Mouse (Mus musculus): ENCODE measurements around the gene Fam69a. TPM values are rescaled to one million over a fixed set of nuclear protein-coding genes. Genes with fewer than 3 reads are reported as not detected.

The Fam69a gene
- total RNA-seq, 2 experiments from 2014 or later = 30.2 to 36.7 TPM

DNA sequence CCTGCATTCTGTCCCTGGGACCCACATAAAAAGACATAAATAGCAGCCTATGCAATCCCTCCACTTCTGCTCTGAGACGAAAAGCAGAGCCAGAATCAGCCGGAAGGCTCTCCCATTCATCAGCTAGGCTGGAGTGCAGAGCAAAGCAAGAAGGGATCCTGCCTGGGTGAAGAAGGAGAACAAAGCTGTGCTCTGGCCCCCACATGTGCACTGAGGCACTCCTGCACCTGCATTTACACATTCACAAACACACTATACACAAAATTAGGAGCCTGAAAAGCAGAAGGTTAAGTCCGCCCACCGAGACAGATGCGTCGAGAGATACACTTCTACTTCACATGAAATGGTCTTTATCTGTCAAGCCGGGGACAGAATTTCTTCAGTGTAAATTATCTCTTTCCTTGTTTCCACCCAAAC is 113.0 kb downstream of the Fam69a start:
- intact Hi-C loops (cut with DNase I; ENCODE audit: low total_unique reads) = no loop called here
- no peak for DNase-seq

DNA sequence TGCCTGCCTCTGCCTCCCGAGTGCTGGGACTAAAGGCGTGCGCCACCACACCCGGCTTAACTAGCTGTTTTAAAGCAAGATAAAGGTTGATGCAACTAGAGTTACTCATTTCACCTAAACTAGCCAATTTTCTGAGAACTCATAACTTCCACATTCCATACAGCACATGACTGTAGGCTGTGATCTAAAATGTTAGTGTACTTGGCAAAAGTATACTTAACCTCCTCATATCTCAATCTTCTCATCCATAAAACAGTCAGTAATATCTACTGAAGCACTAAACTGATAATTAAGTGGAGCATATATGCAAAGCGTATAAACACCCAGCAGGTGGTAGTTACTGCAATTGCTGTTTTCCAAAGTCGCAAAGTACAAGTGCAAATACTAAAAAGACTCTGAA is 113.6 kb downstream of the Fam69a start:
- intact Hi-C loops (cut with DNase I; ENCODE audit: low total_unique reads) = no loop called here
- DNase-seq = no peak

DNA sequence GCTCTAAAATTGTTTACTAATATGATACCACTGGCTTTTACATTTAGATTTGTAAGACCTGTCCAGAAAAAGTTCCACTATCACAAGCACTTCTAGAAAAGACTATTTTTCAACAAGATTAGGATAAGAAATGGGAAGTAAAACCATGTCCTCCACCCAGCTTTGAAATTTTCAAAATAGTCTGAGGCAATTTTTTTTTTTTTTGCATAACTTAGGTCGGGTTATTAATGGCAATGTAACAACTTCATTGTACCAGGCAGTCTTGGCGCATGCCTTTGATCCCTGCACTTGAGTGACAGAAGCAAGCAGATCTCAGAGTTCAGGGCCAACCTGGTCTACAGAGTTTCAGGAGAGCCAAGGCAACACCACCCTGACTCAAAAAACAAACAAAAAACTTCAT is 117.2 kb downstream of the Fam69a start:
- no peak for DNase-seq
- intact Hi-C loops (cut with DNase I; ENCODE audit: low total_unique reads) = no loop called here

DNA sequence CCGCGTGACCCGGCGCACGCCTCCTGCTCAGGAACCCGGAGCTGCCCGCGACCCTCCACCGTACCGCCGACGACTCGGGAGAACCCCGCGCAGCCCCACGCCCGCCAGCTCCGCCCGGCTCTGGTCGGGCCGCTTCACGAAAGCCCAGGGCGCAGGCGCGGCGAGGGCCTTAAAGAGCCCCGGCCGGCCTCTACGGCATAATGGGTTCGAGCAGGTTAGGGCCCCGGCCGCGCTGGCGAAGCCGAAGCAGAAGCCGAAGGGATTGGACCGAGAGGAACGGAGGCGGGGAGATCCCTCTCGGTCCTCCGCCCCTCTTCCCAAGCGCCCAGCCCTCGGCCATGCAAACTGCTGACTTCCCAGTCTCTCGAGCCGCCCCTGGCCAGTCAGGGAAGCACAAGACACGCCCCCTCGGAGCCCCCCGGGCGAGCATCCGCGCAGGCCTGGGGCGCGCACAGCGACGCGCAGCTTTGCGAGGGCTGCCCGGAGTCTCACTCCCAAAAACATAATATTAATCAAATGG is 117.9 kb downstream of the Fam69a start:
- DNase-seq = peak; percentile 92
- intact Hi-C loops (cut with DNase I; ENCODE audit: low total_unique reads) = no loop called here

DNA sequence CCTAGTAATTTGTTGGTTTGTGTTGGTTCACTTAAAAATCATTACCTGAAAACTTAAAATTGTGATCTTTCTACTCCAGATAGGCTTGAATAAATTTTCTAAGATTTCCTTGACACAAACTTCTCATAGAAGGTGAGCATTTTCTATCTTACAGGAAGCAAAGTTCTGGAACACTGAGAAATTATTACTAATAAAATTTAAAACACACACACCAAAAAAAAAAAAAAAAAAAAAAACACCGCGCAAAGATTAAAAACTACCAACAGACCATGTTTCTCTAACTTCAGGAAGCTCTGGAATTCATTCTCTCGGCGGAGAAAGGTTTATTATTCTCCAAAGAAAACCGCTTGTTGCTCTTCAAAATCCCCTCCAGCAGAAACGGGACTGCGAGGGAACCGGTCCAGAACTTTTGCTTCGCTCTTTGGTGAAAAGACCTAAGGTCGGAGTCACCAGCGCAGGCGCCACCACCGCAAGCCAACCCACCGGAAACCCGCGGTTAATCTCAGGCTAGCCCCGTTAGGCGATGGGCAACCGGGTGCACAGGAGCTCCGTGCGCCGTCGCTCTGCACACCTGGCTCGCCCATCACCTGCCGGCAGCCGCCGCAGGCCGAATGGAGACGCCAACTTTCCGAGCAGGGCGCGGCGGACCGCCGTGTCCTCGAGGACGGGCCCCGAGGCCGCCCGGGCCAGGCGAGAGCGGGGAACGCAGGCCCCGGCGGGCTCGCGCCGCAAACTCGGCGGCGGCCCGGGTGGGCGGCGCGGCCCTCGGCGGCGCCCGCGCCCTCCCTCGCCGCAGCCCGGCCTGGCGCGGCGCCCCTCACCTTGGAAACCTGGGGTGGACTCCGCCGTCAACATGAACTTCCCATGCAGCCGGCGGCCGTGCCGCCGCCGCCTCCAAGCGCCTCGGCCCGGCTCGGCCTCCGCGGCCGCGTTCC is 118.6 kb downstream of the Fam69a start:
- peak; percentile 58 for DNase-seq
- intact Hi-C loops (cut with DNase I; ENCODE audit: low total_unique reads) = no loop called here

DNA sequence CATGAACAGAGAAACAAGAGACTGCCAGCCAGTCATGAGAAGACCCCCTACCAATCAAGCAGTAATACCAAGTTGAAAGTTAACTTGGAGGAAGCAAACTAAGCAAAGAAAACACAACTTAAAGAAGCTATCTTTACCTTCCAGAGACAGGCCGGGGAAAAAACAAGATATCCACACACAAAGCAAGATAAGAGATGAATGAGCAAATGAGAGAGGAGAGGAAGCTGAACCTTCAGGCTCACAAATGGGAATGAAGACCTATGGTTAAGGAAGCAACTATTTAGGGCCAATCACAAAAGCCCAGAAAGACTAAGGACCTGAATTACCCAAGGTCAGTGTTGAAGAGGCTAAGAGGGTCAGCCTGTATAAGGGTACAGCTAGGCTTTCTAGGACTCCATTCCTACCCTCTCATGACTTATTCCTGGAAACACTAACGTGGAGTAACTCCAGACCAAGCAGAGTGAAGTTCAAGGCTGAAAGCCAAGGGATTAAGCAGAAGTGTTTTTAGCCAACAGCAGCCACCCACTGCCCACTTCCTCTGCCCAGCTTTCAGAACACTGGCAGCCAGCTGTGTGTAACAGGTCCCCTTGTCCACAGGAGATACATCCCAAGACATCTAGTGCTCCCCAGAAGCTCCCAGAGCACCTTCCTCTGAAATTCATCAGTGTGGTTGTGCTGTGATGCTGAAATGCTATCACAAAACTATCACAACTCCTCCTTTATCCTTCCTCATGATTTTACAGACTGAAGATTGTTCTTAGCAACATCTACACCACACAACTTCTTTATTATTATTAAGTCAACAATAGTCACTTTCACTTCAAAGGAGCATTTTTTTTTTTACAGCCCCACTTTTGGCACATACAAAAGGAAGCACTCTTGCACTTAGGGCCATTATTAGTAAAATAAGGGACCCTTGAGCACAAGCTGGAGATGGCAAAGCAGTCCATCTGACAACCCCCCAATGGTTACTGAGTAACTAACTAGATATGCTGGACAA is 120.5 kb downstream of the Fam69a start:
- peak; percentile 15 for DNase-seq
- intact Hi-C loops (cut with DNase I; ENCODE audit: low total_unique reads) = no loop called here

DNA sequence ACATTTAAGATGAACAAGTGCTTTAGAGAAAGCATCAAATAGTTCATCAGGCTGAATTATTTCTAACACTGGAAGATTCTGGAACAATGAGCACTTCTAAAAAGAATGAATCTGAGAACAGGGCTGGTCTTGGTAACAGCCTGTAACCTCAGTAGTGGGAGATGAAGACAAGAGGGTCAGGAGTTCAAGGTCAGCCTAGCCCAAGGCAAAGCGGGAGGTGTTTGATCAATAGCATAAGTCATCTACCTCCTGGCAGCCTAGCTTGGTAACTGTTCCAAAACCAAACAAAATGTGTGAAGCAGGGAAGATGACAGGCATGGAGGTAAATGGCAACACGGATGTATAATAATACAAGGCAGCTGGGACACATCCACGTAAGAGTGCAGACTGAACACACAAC is 122.9 kb downstream of the Fam69a start:
- intact Hi-C loops (cut with DNase I; ENCODE audit: low total_unique reads) = no loop called here

DNA sequence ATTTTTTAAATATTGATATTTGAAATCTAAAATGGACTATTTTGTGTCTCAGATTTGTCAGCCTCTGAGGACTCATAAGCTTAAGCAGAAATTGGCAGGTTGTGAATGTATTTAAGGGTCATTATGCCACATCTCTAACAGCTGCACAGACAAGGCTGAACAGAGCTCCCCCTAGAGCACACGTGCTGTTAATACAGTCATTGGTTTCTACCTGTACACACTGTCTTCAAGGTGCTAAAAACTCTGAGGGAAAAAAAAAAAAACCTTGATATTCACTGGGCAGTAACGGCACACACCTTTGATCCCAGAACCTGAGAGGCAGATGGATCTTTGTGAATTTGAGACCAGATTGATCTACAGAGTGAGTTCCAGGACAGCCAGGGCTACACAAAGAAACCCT is 127.9 kb downstream of the Fam69a start:
- intact Hi-C loops (cut with DNase I; ENCODE audit: low total_unique reads) = no loop called here
- no peak for DNase-seq

More for the DNA sequence above, 122.9 kb downstream of the Fam69a start:
- DNase-seq = no peak

Other genes with a start within 250 kb of the Fam69a start
- gene Ube2d2b, start 157.0 kb downstream of the Fam69a start, total RNA-seq (2021) = not detected
- gene Evi5, start 112.0 kb downstream of the Fam69a start, total RNA-seq (2021) = 10 to 100 TPM; 16.6 to 17.4 TPM
- gene Rpl5, start 86.6 kb downstream of the Fam69a start, total RNA-seq (2021) = 10 to 100 TPM; 36.7 to 45.6 TPM
- gene Mtf2, start 78.6 kb upstream of the Fam69a start, total RNA-seq (2021) = 10 to 100 TPM; 13.7 to 13.9 TPM
- gene Tmed5, start 145.5 kb upstream of the Fam69a start, total RNA-seq (2021) = 10 to 100 TPM; 19.7 to 20.7 TPM
- gene Ccdc18, start 145.8 kb upstream of the Fam69a start, total RNA-seq (2021) = under 1 TPM; 0.42 to 0.43 TPM